Mouse (Mus musculus) heart, adult 2 months (tissue): ENCODE measurements around the gene Ttn.

Experiments used
- CTCF ChIP-seq: fragments of 200-600 bp; IDR thresholded peaks from 2 replicates; pipeline ENCODE4 v1.8.1; 2022; ENCODE audit warnings: antibody characterized with exemption, mild to moderate bottlenecking, moderate library complexity
- EP300 ChIP-seq: fragments of 200-500 bp; IDR thresholded peaks from 2 replicates; pipeline ENCODE4 v1.6.1; 2011; ENCODE audit warnings: low read depth, low read length, control low read depth; ENCODE audit not compliant: insufficient read depth

- TF ChIP-seq CTCF (no peak), EP300 (no peak)
These were observed 16.8 kb downstream of the Ttn start for GRCm38 (mm10) chr2:76965542-76965941.
